Mouse (Mus musculus): ENCODE results near the gene Calm3. TPM values are rescaled to one million over a fixed set of nuclear protein-coding genes. Genes with fewer than 3 reads are reported as not detected.
A peak's percentile ranks its signal among the peaks of the same experiment; 100 is the strongest.

The Calm3 gene
- polyA plus RNA-seq, 1 experiment from 2014 or later, result 92.0 TPM

DNA sequence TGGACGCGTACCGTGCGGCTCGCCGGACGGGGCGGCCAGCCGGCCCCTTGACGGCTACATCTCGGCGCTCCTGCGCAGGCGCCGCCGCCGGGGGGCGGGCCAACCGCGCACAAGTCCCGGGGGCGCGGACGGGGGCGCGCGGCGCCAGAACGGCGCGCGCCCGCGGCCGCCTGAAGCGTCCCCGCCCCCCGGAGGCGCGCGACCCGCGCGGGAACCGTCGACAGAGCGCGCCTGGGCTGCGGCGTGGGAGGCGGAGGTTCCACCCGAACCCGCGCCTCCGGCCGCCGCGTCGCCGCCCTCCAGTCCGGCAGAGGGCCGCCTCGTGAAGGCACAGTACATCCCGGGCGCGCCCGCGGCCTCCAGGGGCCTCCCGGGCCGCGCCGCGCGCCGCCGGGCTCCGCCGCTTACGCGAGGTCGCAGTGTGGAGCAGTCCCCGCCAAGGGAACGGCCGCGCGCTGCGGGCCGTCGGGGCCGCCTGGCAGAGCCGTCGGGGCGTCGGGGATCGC lies 38.6 kb downstream of the Calm3 start:
- Histone ChIP-seq H3K9me3 (replicated peaks) (peaks cover 15% of the 10 kb centered on the region), H3K4me3 (replicated peaks) (peak overlapping the region; percentile 38), H3K27me3 (peaks cover 86% of the 10 kb centered on the region), H3K4me1 (replicated peaks) (peaks cover 10% of the 10 kb centered on the region), H3K4me2 (peak overlapping the region; percentile 51), H3K36me3 (peaks cover 15% of the 10 kb centered on the region; the same call in 1 of the 2 replicates), H3K27ac (no peak overlapping the region), H3K9ac (no peak overlapping the region)
- 6% methylated on average over 68 of the region's 95 CpGs for WGBS (ENCODE audit: insufficient replicate concordance)
- ATAC-seq (ENCODE audit: low read depth) (no peak), DNase-seq (no peak)

DNA sequence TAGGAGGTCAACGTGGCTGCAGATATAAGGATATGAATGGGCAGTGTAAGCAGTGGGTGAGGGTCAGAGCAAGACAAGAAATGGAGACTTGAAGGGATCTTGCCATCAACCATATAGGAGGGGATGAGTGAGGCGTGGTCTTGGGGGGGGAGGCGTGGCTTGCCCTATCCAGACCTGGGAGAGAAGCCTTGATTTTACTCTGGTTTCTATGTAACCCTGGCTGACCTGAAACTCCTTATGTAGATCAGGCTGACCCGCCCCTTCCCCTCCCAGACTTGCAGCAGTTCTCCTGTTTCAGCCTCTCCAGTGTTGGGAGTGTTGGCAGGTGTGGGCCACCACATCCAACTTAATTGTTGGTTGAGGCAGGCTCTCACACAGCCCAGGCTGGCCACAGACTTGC lies 39.6 kb downstream of the Calm3 start:
- H3K4me1 ChIP-seq (replicated peaks), result peaks cover 15% of the 10 kb centered on the region
- peaks cover 78% of the 10 kb centered on the region for H3K27me3 ChIP-seq
- 26% methylated on average over 4 of the region's 4 CpGs for WGBS (ENCODE audit: insufficient replicate concordance)
- H3K4me2 ChIP-seq, result no peak overlapping the region
- ATAC-seq (ENCODE audit: low read depth), result no peak
- no peak overlapping the region for H3K9ac ChIP-seq
- DNase-seq, result no peak
- H3K4me3 ChIP-seq (replicated peaks), result no peak overlapping the region
- peaks cover 15% of the 10 kb centered on the region; the same call in 1 of the 2 replicates for H3K36me3 ChIP-seq
- peaks cover 15% of the 10 kb centered on the region for H3K9me3 ChIP-seq (replicated peaks)
- no peak overlapping the region for H3K27ac ChIP-seq

DNA sequence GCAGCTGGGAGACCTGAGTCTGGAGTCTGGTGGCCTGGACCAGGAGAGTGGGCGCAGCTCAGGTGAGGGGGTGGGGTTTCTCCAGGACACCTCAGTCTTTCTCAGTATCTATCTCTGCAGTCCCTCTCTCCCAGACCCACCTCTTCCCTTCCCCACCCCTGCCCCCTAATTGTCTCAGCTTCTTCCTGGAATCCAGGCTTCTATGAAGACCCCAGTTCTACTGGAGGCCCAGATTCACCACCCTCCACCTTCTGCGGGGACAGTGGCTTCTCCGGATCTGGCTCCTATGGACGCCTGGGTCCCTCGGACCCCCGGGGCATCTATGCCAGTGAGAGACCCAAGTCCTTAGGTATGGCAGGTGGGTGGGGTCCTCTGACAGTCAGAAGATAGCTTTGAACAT lies 40.8 kb downstream of the Calm3 start:
- Histone ChIP-seq H3K27ac (no peak overlapping the region), H3K4me2 (no peak overlapping the region), H3K36me3 (peaks cover 15% of the 10 kb centered on the region; the same call in 1 of the 2 replicates), H3K9me3 (replicated peaks) (peaks cover 15% of the 10 kb centered on the region), H3K9ac (no peak overlapping the region), H3K4me3 (replicated peaks) (no peak overlapping the region), H3K4me1 (replicated peaks) (peaks cover 15% of the 10 kb centered on the region), H3K27me3 (peaks cover 67% of the 10 kb centered on the region)
- DNase-seq (no peak), ATAC-seq (ENCODE audit: low read depth) (no peak)
- WGBS (ENCODE audit: insufficient replicate concordance), result 75% methylated on average over 6 of the region's 6 CpGs

DNA sequence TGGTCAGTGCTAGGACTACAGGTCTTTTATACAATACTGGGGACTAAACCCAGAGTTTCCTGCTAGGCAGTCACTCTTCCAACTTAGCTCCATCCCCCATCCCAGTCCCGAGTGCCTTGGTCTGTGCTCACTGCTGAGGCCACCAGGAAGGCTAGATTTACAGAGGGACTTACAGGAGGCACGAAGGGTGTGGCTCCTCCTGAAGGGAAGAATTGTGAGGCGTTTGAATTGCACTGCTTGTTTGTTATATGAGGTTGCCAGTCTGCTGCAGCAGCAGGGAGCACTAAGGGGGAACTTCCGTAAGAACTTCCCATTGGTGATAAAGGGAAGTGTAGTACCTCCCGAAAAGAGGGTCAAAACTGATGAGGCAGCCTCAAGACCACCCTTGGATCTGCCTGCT lies 43.3 kb downstream of the Calm3 start:
- H3K9me3 ChIP-seq (replicated peaks), result peaks cover 6% of the 10 kb centered on the region
- peaks cover 58% of the 10 kb centered on the region for H3K27me3 ChIP-seq
- peaks cover 10% of the 10 kb centered on the region; the same call in 1 of the 2 replicates for H3K36me3 ChIP-seq
- H3K27ac ChIP-seq, result no peak overlapping the region
- no peak overlapping the region for H3K4me3 ChIP-seq (replicated peaks)
- no peak overlapping the region for H3K4me2 ChIP-seq
- DNase-seq (no peak), ATAC-seq (ENCODE audit: low read depth) (no peak)
- H3K4me1 ChIP-seq (replicated peaks), result peaks cover 27% of the 10 kb centered on the region
- no peak overlapping the region for H3K9ac ChIP-seq
- 8% methylated on average over 5 of the region's 5 CpGs for WGBS (ENCODE audit: insufficient replicate concordance)

DNA sequence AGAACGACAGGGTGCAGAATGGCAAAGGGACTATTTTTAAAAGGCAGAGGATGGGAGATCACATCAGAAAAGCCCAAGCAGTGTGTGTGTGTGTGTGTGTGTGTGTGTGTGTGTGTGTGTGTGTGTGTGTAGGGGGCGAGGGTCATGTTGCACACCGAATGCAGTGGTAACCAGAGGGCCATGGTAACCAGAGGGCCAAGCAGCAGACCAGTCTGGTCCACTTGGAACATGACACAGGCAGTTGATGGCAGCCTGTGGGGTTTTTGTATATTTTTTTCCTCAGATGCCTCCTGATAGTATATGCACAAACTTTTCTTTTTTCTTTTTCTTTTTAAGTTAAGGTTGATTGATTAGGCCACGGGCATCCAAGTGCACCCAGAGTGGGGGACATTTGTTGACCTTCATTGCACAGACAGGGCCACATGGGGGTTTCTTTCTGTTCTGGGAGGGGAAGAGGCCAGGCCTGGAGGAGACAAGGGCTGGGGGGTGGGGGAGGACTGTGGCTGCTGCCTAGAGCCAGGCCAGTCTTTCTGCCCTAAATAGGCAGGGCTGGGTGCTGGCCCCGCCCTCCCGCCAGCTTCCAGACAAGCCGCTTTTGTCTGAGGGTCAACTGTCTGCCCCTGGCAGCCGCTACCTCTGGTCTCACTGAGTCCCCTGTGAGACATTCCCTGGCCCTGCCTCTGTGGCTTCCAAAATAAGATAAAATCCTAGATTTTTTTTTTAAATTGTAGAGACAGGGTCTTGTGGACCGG lies 43.9 kb downstream of the Calm3 start:
- 34% methylated on average over 9 of the region's 9 CpGs for WGBS (ENCODE audit: insufficient replicate concordance)
- Histone ChIP-seq H3K4me3 (replicated peaks) (no peak overlapping the region), H3K27me3 (peaks cover 56% of the 10 kb centered on the region), H3K36me3 (peaks cover 4% of the 10 kb centered on the region; the same call in 1 of the 2 replicates), H3K27ac (no peak overlapping the region), H3K4me2 (no peak overlapping the region), H3K9ac (no peak overlapping the region), H3K4me1 (replicated peaks) (peaks cover 28% of the 10 kb centered on the region), H3K9me3 (replicated peaks) (no peaks in the 10 kb centered on the region)
- no peak for ATAC-seq (ENCODE audit: low read depth)
- no peak for DNase-seq

DNA sequence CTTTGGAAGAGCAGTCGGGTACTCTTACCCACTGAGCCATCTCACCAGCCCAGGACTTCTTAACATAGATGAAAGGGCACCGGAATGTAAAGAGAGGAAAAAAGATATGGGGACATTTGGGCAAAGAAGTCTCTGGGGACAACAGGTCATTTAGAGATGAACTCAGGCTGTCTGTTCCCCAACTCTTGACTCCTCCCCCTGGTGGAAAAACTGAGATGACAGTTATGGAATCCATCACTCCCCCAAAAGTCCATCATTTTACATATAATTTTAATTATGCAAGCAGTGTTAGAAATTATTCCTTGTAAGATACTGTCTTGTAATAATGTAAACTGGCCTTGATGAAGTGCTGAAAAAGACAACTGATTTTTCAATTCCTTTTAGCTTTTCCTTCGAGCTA lies 46.2 kb downstream of the Calm3 start:
- DNase-seq, result no peak
- Histone ChIP-seq H3K4me1 (replicated peaks) (peaks cover 37% of the 10 kb centered on the region), H3K36me3 (no peaks in the 10 kb centered on the region), H3K27ac (no peak overlapping the region), H3K27me3 (peaks cover 34% of the 10 kb centered on the region), H3K4me3 (replicated peaks) (no peak overlapping the region), H3K4me2 (no peak overlapping the region), H3K9me3 (replicated peaks) (no peaks in the 10 kb centered on the region), H3K9ac (no peak overlapping the region)
- no peak for ATAC-seq (ENCODE audit: low read depth)
- 68% methylated on average over 3 of the region's 3 CpGs for WGBS (ENCODE audit: insufficient replicate concordance)

DNA sequence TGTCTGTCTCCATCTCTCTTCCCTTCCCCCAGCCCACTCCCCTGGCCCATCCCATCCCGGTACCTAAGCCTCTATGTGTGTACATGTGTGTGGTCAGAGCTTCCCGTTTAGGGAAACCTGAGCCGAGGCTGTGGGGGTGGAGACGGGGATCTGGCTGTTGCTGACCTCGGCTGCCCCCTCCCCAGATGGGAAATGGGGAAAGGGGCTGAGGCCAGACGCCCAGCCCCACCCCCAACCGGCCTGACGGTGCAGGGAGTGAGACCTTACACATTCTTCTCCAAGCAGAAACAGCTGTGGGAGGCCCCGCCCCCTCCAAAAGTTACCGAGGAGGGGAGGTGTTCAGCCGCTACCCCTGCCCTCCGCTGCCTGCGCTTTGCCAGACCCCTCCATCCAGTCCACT lies 47.3 kb downstream of the Calm3 start:
- H3K4me1 ChIP-seq (replicated peaks), result peaks cover 37% of the 10 kb centered on the region
- H3K4me2 ChIP-seq, result peak overlapping the region; percentile 28
- H3K36me3 ChIP-seq, result no peaks in the 10 kb centered on the region
- DNase-seq (no peak), ATAC-seq (ENCODE audit: low read depth) (no peak)
- H3K9ac ChIP-seq, result no peak overlapping the region
- H3K27ac ChIP-seq, result no peak overlapping the region
- H3K27me3 ChIP-seq, result peaks cover 33% of the 10 kb centered on the region
- H3K4me3 ChIP-seq (replicated peaks), result peak overlapping the region; percentile 67
- 14% methylated on average over 13 of the region's 13 CpGs for WGBS (ENCODE audit: insufficient replicate concordance)
- no peaks in the 10 kb centered on the region for H3K9me3 ChIP-seq (replicated peaks)

DNA sequence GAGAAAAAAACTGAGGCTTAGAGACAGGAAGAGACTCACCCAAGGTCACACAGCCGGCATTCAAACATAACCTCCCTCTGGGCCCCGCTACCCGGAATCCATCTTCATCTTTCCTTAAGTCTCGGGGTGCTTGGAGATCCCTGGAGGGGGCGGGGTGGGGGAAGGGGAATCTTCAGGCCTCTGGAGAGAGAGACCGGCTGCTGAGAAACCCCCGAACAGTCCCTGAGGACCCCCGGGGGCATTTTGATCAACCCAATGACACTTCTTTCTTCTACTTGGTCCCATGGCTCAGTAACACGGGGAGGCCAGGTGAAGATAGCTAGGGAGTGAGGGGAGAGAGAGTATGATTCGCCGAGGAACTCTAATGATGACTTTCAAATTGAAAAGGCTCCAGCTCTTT lies 47.9 kb downstream of the Calm3 start:
- Histone ChIP-seq H3K9me3 (replicated peaks) (no peaks in the 10 kb centered on the region), H3K27me3 (peaks cover 28% of the 10 kb centered on the region), H3K4me2 (peak overlapping the region; percentile 97), H3K36me3 (0 out of 2 replicates have a peak, but pooled peaks cover 2% of the 10 kb centered on the region), H3K27ac (no peak overlapping the region), H3K4me1 (replicated peaks) (peaks cover 37% of the 10 kb centered on the region), H3K9ac (no peak overlapping the region; the same call in 1 of the 2 replicates), H3K4me3 (replicated peaks) (peak overlapping the region; percentile 67)
- ATAC-seq (ENCODE audit: low read depth), result no peak
- DNase-seq, result no peak
- WGBS (ENCODE audit: insufficient replicate concordance), result 26% methylated on average over 11 of the region's 11 CpGs

DNA sequence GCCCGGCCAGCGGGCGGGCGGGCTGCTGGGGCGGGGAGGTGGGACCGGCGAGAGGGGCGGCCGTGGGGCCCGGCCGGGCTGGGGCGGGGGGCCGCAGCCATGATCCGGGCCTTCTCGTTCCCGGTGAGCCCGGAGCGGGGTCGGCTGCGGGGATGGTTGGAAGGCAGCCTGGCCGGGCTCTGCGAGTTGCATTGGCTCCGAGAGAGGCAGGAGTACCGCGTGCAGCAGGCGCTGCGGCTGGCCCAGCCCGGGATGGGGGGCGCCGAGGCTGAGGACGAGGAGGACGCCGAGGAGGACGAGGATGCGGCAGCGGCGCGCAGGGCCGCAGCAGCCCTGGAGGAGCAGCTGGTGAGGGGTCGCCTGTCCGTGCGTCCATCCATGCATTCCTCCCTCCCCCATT lies 48.6 kb downstream of the Calm3 start:
- Histone ChIP-seq H3K4me3 (replicated peaks) (peak overlapping the region; percentile 67), H3K9ac (peak overlapping the region; percentile 74), H3K36me3 (0 out of 2 replicates have a peak, but pooled peaks cover 2% of the 10 kb centered on the region), H3K27ac (peak overlapping the region; percentile 23), H3K4me1 (replicated peaks) (peaks cover 31% of the 10 kb centered on the region), H3K27me3 (peaks cover 22% of the 10 kb centered on the region), H3K9me3 (replicated peaks) (no peaks in the 10 kb centered on the region), H3K4me2 (peak overlapping the region; percentile 97)
- no peak for DNase-seq
- ATAC-seq (ENCODE audit: low read depth), result no peak
- WGBS (ENCODE audit: insufficient replicate concordance), result 1% methylated on average over 42 of the region's 42 CpGs

DNA sequence AGATGAGACGGTGACA lies 48.8 kb downstream of the Calm3 start, which contains the start of gene Dact3:
Gene Dact3 (plus strand): TSS at position 8 of the 16 bp plus-strand sequence.
- Histone ChIP-seq H3K4me1 (replicated peaks) (peaks cover 29% of the 10 kb centered on the region), H3K27ac (peak within 1 kb of the TSS; percentile 74), H3K9me3 (replicated peaks) (no peaks in the 10 kb centered on the region)

DNA sequence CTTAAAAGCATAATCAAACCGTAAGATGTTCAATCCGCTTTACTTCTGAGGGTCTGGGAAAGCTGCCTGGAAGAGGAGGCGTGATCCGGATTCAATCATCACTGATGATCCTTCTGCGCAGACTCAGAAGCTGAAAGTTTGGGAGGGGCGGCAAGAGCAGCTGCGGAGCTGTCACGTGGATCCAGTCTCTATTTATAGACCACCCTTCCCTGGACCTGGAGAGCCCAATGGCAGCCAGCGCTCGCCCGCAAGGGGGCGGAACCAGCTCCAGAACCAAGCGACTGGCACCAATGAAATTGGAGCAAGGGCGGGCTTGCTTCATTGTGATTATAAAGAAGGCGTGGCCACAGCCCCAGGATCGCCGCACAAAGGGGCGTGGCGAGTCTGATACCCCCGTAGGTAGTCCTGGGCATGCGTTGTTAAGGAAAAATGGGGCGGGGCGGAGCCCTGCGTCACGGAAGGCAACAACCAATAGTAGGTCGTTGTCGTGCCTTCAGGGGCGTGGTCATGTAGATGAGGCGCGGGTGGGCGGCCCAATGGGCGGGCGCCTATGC lies 49.1 kb downstream of the Calm3 start:
- under 1% methylated on average over 33 of the region's 33 CpGs for WGBS (ENCODE audit: insufficient replicate concordance)
- H3K27ac ChIP-seq, result peak overlapping the region; percentile 74; the same call in 1 of the 2 replicates
- DNase-seq, result peak; percentile 98
- peaks cover 20% of the 10 kb centered on the region for H3K27me3 ChIP-seq
- peak; percentile 96 for ATAC-seq (ENCODE audit: low read depth)
- H3K9ac ChIP-seq, result 0 out of 2 replicates have a peak overlapping the region, but pooled peaks have one; percentile 28
- H3K36me3 ChIP-seq, result 0 out of 2 replicates have a peak, but pooled peaks cover 2% of the 10 kb centered on the region
- H3K4me3 ChIP-seq (replicated peaks), result peak overlapping the region; percentile 67
- peaks cover 26% of the 10 kb centered on the region for H3K4me1 ChIP-seq (replicated peaks)
- H3K4me2 ChIP-seq, result peak overlapping the region; percentile 97
- H3K9me3 ChIP-seq (replicated peaks), result no peaks in the 10 kb centered on the region

More for the DNA sequence above, 48.8 kb downstream of the Calm3 start, which contains the start of gene Dact3:
- peak within 1 kb of the TSS; percentile 97 for H3K4me2 ChIP-seq
- DNase-seq (no peak), ATAC-seq (ENCODE audit: low read depth) (no peak)
- 0% methylated on average over 1 of the region's 1 CpGs for WGBS (ENCODE audit: insufficient replicate concordance)
- H3K36me3 ChIP-seq, result 0 out of 2 replicates have a peak, but pooled peaks cover 2% of the 10 kb centered on the region
- peak within 1 kb of the TSS; percentile 74 for H3K9ac ChIP-seq
- H3K27me3 ChIP-seq, result peaks cover 21% of the 10 kb centered on the region
- peak within 1 kb of the TSS; percentile 67 for H3K4me3 ChIP-seq (replicated peaks)
